Mouse (Mus musculus) olfactory bulb, adult 2 months (tissue): Measurements from ENCODE around the gene Plekha6.

Experiments used
- CTCF ChIP-seq: fragments of 200-500 bp; IDR thresholded peaks from 2 replicates; pipeline ENCODE4 v1.5.1; 2012; ENCODE audit warnings: low read depth, mild to moderate bottlenecking, low read length, moderate library complexity; ENCODE audit not compliant: insufficient read depth
- POLR2A ChIP-seq: fragments of 200-500 bp; IDR thresholded peaks from 2 replicates; pipeline ENCODE4 v1.6.1; 2012; ENCODE audit warnings: mild to moderate bottlenecking, low read depth, low read length, moderate library complexity; ENCODE audit not compliant: insufficient read depth

GRCm38 (mm10) chr1:133292608-133293007, 128.6 kb downstream of the Plekha6 start:
- TF ChIP-seq CTCF, result no peak
- TF ChIP-seq POLR2A, result no peak
